Mouse (Mus musculus) layer of hippocampus, adult 2 months (tissue): ENCODE data around the gene Ctf1. TPM values are rescaled to one million over a fixed set of nuclear protein-coding genes. Genes with fewer than 3 reads are reported as not detected.
"Not testable (repeated sequence)": the region's sequence is repeated elsewhere in the genome, so short reads cannot be mapped to it uniquely, and the experiment has no call there.

Experiments used
- DNase-seq, 2 experiments: peaks; one replicate each; pipeline ENCODE4 v3.0.0; 2022; ENCODE audit warnings: low spot score in 2 of 2
- H3K27ac ChIP-seq: fragments of 200-600 bp; 2 replicates; pipeline ENCODE4 v1.8.1; 2022
- H3K4me3 ChIP-seq: fragments of 200-600 bp; 2 replicates; pipeline ENCODE4 v1.8.1; 2022; ENCODE audit warnings: mild to moderate bottlenecking
- CTCF ChIP-seq: fragments of 200-600 bp; conservative IDR thresholded peaks from 2 replicates; pipeline ENCODE4 v1.8.1; 2022; ENCODE audit warnings: antibody characterized with exemption, mild to moderate bottlenecking, moderate library complexity
- total RNA-seq, 2 experiments: library from RNA; stranded (reverse); gene quantifications; 2 replicates each; pipeline ENCODE4 v1.2.3; 2021

Gene Ctf1
- total RNA-seq, 2 experiments from 2014 or later, result 1.9 to 3.1 TPM

DNA sequence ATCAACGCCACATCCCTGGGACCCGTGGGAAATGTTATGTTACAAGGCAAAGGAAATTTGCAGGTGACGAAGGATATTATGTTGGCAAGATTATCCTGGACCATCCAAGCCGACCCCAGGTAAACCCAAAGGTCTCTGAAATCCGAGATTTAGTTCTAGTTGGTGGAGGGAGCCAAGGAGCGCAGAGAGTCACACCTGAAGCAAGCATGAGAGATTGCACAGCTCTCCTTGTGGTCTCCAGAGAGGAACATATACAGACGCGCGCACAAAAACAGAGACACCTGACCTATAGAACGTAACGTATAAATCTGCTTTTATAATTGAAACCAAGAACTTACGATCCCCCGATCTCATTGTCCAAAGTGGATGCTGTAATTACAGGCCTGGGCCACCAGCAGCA lies 32.0 kb upstream of the Ctf1 start:
- no peak for DNase-seq
- no peak for TF ChIP-seq CTCF
- Histone ChIP-seq H3K27ac (no peak overlapping the region), H3K4me3 (no peak overlapping the region)

- Histone ChIP-seq H3K27ac (no peak overlapping the region), H3K4me3 (no peak overlapping the region)
- TF ChIP-seq CTCF, result no peak
- no peak for DNase-seq
Observed at GRCm38 (mm10) chr7:127681888-127682553, 30.5 kb upstream of the Ctf1 start.

- Histone ChIP-seq H3K27ac (no peak overlapping the region), H3K4me3 (no peak overlapping the region)
- DNase-seq, result no peak
- no peak for TF ChIP-seq CTCF
Observed at GRCm38 (mm10) chr7:127685304-127686018, 27.1 kb upstream of the Ctf1 start.

DNA sequence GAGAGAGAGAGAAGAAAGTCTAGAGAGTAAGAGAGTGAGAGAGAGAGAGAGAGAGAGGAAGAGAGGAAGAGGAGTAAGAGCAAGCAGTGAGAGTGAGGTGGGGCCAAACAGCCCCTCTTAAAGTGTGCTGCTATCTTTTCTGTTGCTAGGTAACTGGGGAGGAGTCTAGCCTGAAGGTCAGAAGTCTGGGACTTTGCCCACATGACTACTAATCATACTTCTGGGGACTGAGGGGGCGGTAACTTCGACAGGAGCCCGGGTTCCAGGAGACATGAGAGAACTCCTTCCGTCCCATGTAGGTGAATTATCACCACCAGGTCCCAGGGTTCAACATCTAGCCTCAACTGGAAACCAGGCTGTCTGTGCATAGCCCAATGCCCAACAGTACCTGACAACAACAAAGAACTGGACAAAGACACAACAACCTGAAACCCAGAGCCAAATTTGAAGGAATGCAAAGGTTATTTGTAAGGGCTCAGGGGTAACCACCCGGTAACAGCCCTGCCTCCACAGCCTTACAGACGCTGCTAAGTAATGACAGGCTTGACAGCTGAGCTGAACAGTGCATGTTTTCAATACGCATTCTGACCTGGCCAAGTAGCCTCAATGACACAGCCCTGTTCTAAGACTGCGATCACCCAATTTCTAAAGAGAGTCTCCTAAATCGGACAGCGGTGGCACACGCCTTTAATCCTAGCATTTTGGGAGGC lies 25.6 kb upstream of the Ctf1 start:
- Histone ChIP-seq H3K27ac (no peak overlapping the region), H3K4me3 (no peak overlapping the region)
- no peak for DNase-seq
- TF ChIP-seq CTCF, result no peak

DNA sequence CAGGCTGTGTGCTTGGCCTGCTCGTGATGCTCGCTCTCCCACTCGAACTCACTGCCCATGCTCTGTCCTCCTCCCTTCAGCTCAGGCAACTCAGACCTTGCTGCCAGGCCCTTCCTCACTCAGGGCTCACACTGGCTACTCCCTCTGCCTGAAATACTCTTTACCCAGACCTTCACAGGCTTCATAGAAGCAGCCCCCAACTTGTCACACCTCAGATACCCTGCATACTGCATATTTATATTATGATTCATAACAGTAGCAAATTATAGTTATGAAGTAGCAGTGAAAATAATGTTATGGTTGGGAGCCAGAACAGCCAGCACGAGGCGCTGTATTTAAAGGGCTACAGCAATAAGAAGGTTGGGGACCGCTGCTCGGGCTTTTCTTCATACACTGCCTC lies 23.6 kb upstream of the Ctf1 start:
- no peak overlapping the region for H3K4me3 ChIP-seq
- no peak for DNase-seq
- H3K27ac ChIP-seq, result no peak overlapping the region
- no peak for TF ChIP-seq CTCF

GRCm38 (mm10) chr7:127689626-127690280 lies 22.8 kb upstream of the Ctf1 start:
- TF ChIP-seq CTCF, result no peak
- DNase-seq, result no peak
- no peak overlapping the region for H3K4me3 ChIP-seq
- no peak overlapping the region for H3K27ac ChIP-seq

DNA sequence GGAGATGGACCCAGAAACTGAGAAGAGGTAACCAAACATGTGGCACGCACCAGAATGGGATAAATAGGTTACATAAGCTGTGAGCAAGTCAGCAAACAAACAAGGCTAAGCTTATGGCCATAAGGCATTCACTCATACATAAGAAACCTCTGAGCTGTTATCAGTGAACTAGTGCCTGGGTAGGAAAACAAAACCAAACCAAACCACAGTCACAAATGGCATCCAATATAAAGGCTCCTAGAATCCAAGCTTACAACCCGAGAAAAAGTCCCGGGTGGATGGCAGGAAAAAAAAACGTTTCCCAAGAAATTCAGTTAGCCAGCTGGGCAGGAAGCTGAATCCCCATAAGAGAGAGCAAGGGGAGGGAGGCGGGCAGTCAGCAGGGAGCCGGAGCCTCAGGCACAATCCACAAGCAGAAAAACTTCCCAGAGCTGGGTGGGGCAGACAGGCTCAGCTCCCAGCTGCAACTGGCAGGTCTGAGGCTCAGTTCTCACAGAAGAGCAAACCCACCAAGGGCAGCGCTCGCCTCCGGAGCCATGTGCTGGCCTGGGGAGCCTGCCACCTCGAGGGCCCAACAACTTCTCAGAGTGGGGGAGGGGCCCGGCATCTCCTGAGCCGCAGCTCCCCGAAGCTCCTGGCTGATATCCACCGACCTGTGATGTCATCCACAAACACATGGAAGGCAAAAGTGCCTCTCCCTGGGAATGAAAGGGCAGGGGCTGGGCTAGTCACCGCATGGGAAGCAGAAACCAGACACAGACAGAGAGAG lies 21.1 kb upstream of the Ctf1 start:
- TF ChIP-seq CTCF, result no peak
- Histone ChIP-seq H3K27ac (peak overlapping the region; percentile 79), H3K4me3 (peak overlapping the region; percentile 51)
- DNase-seq, result peak in 1 of 2 experiments; percentile 32

DNA sequence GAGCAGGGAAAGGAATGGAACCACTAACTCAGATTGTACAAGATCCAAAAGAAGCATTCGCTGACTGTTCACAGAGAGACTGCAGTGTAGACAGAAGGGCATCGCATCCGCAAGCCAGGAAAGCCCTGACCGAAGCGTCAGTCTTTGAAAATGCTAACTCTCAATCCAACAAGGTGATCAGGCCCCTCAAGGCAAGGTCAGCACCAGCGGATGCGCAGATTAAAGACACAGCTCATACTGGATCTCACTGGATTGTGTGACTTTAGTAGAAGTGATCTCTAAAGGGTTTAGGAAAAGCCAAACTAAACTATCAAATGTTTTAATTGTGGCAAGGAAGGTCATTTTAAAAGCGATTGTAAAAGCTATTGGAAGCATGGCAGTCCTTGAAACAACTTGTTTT lies 19.2 kb upstream of the Ctf1 start:
- TF ChIP-seq CTCF, result no peak
- Histone ChIP-seq H3K27ac (no peak overlapping the region), H3K4me3 (no peak overlapping the region)
- DNase-seq, result no peak

GRCm38 (mm10) chr7:127693730-127694129 lies 18.8 kb upstream of the Ctf1 start:
- not testable (repeated sequence) for DNase-seq, H3K4me3 ChIP-seq, H3K27ac ChIP-seq

DNA sequence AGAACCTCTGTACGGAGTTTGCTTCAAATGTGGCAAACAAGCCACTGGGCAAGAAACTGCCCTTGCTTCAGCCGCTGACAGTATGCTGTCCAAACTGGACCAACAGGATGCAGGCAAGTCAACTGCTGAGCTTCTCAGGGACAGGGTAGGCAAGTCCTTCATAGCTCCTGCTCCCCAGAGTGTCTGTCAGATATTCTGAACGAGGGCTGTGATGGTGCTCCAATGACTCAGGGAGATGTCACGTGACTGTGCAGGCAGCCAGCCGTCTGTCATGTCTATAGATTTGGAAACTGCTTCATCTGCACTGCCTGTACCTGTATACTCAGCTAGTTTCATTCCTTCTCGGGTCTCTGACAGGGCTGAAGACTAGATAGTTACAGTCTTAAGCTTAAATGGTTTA lies 13.6 kb upstream of the Ctf1 start:
- H3K27ac ChIP-seq, result peak overlapping the region; percentile 29; the same call in 1 of the 2 replicates

GRCm38 (mm10) chr7:127700712-127701331 lies 11.7 kb upstream of the Ctf1 start:
- no peak for DNase-seq
- no peak overlapping the region for H3K27ac ChIP-seq
- no peak for TF ChIP-seq CTCF
- H3K4me3 ChIP-seq, result no peak overlapping the region

More for the DNA sequence above, 13.6 kb upstream of the Ctf1 start:
- TF ChIP-seq CTCF, result no peak
- peak in 1 of 2 experiments; percentile 57 for DNase-seq
- H3K4me3 ChIP-seq, result no peak overlapping the region
